Comparison of ENCODE assay signal across 35 mouse cellular contexts in genomic region chr17:27645807-27646206, GRCm38 (mm10). TPM values are rescaled to one million over a fixed set of nuclear protein-coding genes. Genes with fewer than 3 reads are reported as not detected.
DNase-seq lines count a peak whose midpoint lies in the region; ATAC-seq and TF ChIP-seq lines count a peak whose summit lies in the region.
"Had no signal": no experiment of that assay in that cellular context is flagged by ENCODE, and none has a peak within 500 bp of the region (broad histone marks: within the 10 kb centered on the region; RNA-seq: fewer than 3 reads in every experiment).

No protein-coding gene starts in this region.

- no peak overlapping the region for H3K9ac ChIP-seq in liver, adult 2 months (ENCODE audit: low read depth, low read length)
- no peak overlapping the region for H3K9ac ChIP-seq in liver, embryonic 12.5 days
- H3K9ac ChIP-seq: forebrain, embryonic 15.5 days; heart, embryonic 15.5 days; liver, embryonic 14.5 days; midbrain, embryonic 13.5 days; neural tube, embryonic 13.5 days; stomach, embryonic 15.5 days had no signal

- H3K4me1 ChIP-seq in liver, adult 2 months (ENCODE audit: control insufficient read depth, insufficient read depth, low read length), result peaks cover 12% of the 10 kb centered on the region; the same call in 1 of the 2 replicates
- H3K4me1 ChIP-seq in liver, embryonic 12.5 days, result peaks cover 4% of the 10 kb centered on the region; the same call in 1 of the 2 replicates

- H3K36me3 ChIP-seq in liver, adult 2 months (ENCODE audit: control insufficient read depth, insufficient read depth, low read length), result no peaks in the 10 kb centered on the region
- no peaks in the 10 kb centered on the region for H3K36me3 ChIP-seq in liver, embryonic 12.5 days
- H3K36me3 ChIP-seq: forebrain, embryonic 15.5 days; heart, embryonic 10.5 days; heart, embryonic 15.5 days; midbrain, embryonic 13.5 days; neural tube, embryonic 13.5 days; stomach, embryonic 15.5 days had no signal

- H3K4me3 ChIP-seq in liver, adult 2 months (ENCODE audit: insufficient read depth, low read depth, low read length), result no peak overlapping the region
- no peak overlapping the region for H3K4me3 ChIP-seq in liver, embryonic 12.5 days
- H3K4me3 ChIP-seq: forebrain, embryonic 15.5 days; heart, embryonic 10.5 days; heart, embryonic 15.5 days; left cerebral cortex, adult 2 months; midbrain, embryonic 13.5 days; neural tube, embryonic 13.5 days; stomach, embryonic 15.5 days had no signal

- TF ChIP-seq CTCF in liver, adult 2 months (IDR thresholded peaks at IDR 0.05; ENCODE audit: low read depth, low read length), result no peak

- TF ChIP-seq POLR2A in liver, adult 2 months (IDR thresholded peaks at IDR 0.05; ENCODE audit: extremely low read depth, insufficient read depth, low read length), result no peak

- H3K27me3 ChIP-seq in liver, adult 2 months (ENCODE audit: control insufficient read depth, insufficient read depth, low read length), result no peaks in the 10 kb centered on the region
- H3K27me3 ChIP-seq in liver, embryonic 12.5 days (replicated peaks), result peaks cover 5% of the 10 kb centered on the region
- H3K27me3 ChIP-seq: forebrain, embryonic 15.5 days; heart, embryonic 15.5 days; midbrain, embryonic 13.5 days; neural tube, embryonic 13.5 days; stomach, embryonic 15.5 days had no signal

- no peak overlapping the region for H3K4me2 ChIP-seq in liver, embryonic 12.5 days
- H3K4me2 ChIP-seq: forebrain, embryonic 15.5 days; heart, embryonic 15.5 days; midbrain, embryonic 13.5 days; neural tube, embryonic 13.5 days; stomach, embryonic 15.5 days had no signal

- H3K27ac ChIP-seq in liver, adult 2 months (replicated peaks; ENCODE audit: insufficient read depth, low read depth, low read length), result no peak overlapping the region
- H3K27ac ChIP-seq in liver, embryonic 12.5 days, result no peak overlapping the region
- H3K27ac ChIP-seq: forebrain, embryonic 15.5 days; heart, embryonic 10.5 days; heart, embryonic 15.5 days; left cerebral cortex, adult 2 months; liver, embryonic 14.5 days; macrophage; midbrain, embryonic 13.5 days; neural tube, embryonic 13.5 days; stomach, embryonic 15.5 days had no signal

- peak; percentile 37 for DNase-seq in kidney, adult 18-20 months
- DNase-seq in kidney, postnatal 4 days, result no peak
- DNase-seq in liver, adult 2 months (ENCODE audit: extremely low read depth, low read depth, low spot score), result peak; percentile 52
- DNase-seq in cerebellum, postnatal 10 days, result peak; percentile 65 to 71
- DNase-seq in thymus, postnatal 36 days, result no peak
- DNase-seq in spleen, postnatal 14 days (ENCODE audit: low spot score in 2 of 2), result no peak
- DNase-seq: adrenal gland, adult 2 months; adrenal gland, postnatal 36 days; B cell, adult 2 months; gastrocnemius, postnatal 25 days; heart, adult 11 months; lung, adult 2 months; lung, postnatal 10 days; right cerebral cortex, postnatal 4 days; thymus, postnatal 14 days had no signal

- no peaks in the 10 kb centered on the region for H3K79me2 ChIP-seq in liver, adult 2 months (ENCODE audit: control insufficient read depth, insufficient read depth, low read length)

- WGBS in liver, adult 2 months, result 37% methylated on average over 7 of the region's 7 CpGs
- 46% methylated on average over 7 of the region's 7 CpGs for WGBS in liver, embryonic 12.5 days (ENCODE audit: insufficient replicate concordance)

- 0 out of 2 replicates have a peak, but pooled peaks cover 5% of the 10 kb centered on the region for H3K9me3 ChIP-seq in liver, embryonic 12.5 days (replicated peaks)
- H3K9me3 ChIP-seq: forebrain, embryonic 15.5 days; heart, embryonic 10.5 days; heart, embryonic 15.5 days; midbrain, embryonic 13.5 days; neural tube, embryonic 13.5 days; stomach, embryonic 15.5 days had no signal

- ATAC-seq in liver, embryonic 12.5 days, result no peak
- ATAC-seq: activated CD4-positive, CD25-positive, alpha-beta regulatory T cell, adult 4 months; forebrain, embryonic 15.5 days; hindbrain, embryonic 16.5 days; midbrain, embryonic 13.5 days had no signal

RNA-seq across cellular contexts. Expression of gene Rps10, which starts 9.3 kb away (rescaled TPM):
- total RNA-seq in liver, adult 2 months (2014; rRNA removed), result 416 and 461 TPM in 2 replicates
- polyA plus RNA-seq in liver, adult 2 months (2012; rRNA removed), result 407 and 437 TPM in 2 replicates
- 898 and 941 TPM in 2 replicates for polyA plus RNA-seq in liver, embryonic 12.5 days (2016; fragmentation: Nextera tagmentation; extraction: Ambion mirVana)

RNA-seq across cellular contexts. Expression of gene Pacsin1, which starts 9.5 kb away (rescaled TPM):
- total RNA-seq in liver, adult 2 months (2014; rRNA removed), result 0.27 TPM in 1 of 2 replicates, not detected in the other
- 0.16 and 0.23 TPM in 2 replicates for polyA plus RNA-seq in liver, adult 2 months (2012; rRNA removed)
- 0.20 and 0.48 TPM in 2 replicates for polyA plus RNA-seq in liver, embryonic 12.5 days (2016; fragmentation: Nextera tagmentation; extraction: Ambion mirVana)
- total RNA-seq: megakaryocyte-erythroid progenitor cell, adult 5-6 weeks had no signal

RNA-seq across cellular contexts. Expression of gene RPS10-NUDT3, which starts 10.8 kb away (rescaled TPM):
- not detected in 2 replicates for total RNA-seq in liver, adult 2 months (2014; rRNA removed)
- polyA plus RNA-seq in liver, adult 2 months (2012; rRNA removed), result not detected in 2 replicates
- not detected in 2 replicates for polyA plus RNA-seq in liver, embryonic 12.5 days (2016; fragmentation: Nextera tagmentation; extraction: Ambion mirVana)
- total RNA-seq: adrenal gland, adult 2 months; adrenal gland, postnatal 36 days; ES-E14; gastrocnemius, postnatal 25 days; left cerebral cortex, postnatal 36 days; megakaryocyte-erythroid progenitor cell, adult 5-6 weeks had no signal
- polyA plus RNA-seq: activated CD4-positive, CD25-positive, alpha-beta regulatory T cell, adult 4 months; adrenal gland, adult 2 months; brain, embryonic 14.5 days; embryonic facial prominence, embryonic 11.5 days; forebrain, embryonic 15.5 days; heart, embryonic 10.5 days; heart, embryonic 15.5 days; hindbrain, embryonic 11.5 days; hindbrain, embryonic 16.5 days; intestine, embryonic 14.5 days; kidney, embryonic 16.5 days; liver, embryonic 14.5 days; lung, adult 2 months; macrophage; midbrain, embryonic 13.5 days; neural tube, embryonic 13.5 days; stomach, embryonic 15.5 days had no signal

RNA-seq across cellular contexts. Expression of gene Nudt3, which starts 22.5 kb away (rescaled TPM):
- total RNA-seq in liver, adult 2 months (2014; rRNA removed), result 19.5 and 21.1 TPM in 2 replicates
- 23.5 and 25.5 TPM in 2 replicates for polyA plus RNA-seq in liver, adult 2 months (2012; rRNA removed)
- 51.2 and 53.9 TPM in 2 replicates for polyA plus RNA-seq in liver, embryonic 12.5 days (2016; fragmentation: Nextera tagmentation; extraction: Ambion mirVana)

Comparison
In these comparisons a context has a peak if more than half of its experiments do, and no peak if none do; other contexts are left out.
1. DNase-seq: peak in kidney, adult 18-20 months (single experiment), liver, adult 2 months (single experiment) and cerebellum, postnatal 10 days (2 of 2); none in kidney, postnatal 4 days (0 of 2), thymus, postnatal 36 days (0 of 2) and spleen, postnatal 14 days (0 of 2).